Mouse (Mus musculus) CH12.LX (cell line): Measurements from ENCODE around the gene Arhgap21. TPM values are rescaled to one million over a fixed set of nuclear protein-coding genes. Genes with fewer than 3 reads are reported as not detected.

Experiments
- DNase-seq: peaks from one replicate; pipeline ENCODE4 v3.0.0-alpha.2; 2013; ENCODE audit errors: extremely low read depth
- H3K27ac ChIP-seq: 2 replicates; pipeline ENCODE4 v1.5.1; 2012; ENCODE audit warnings: low read depth, mild to moderate bottlenecking, control low read depth, moderate library complexity; ENCODE audit not compliant: insufficient read depth
- H3K27me3 ChIP-seq: replicated peaks from 2 replicates; pipeline ENCODE3; 2012; ENCODE audit warnings: inconsistent platforms
- H3K36me3 ChIP-seq, 2 experiments: replicated peaks in 1 of 2; 2 replicates each; pipeline versions ENCODE3 to v1.6.1; 2012; ENCODE audit warnings: inconsistent platforms in 1 of 2, low read length in 1 of 2, mild to moderate bottlenecking in 1 of 2, mixed read lengths in 1 of 2, moderate library complexity in 1 of 2; ENCODE audit not compliant: control insufficient read depth in 1 of 2, insufficient read depth in 1 of 2
- H3K4me1 ChIP-seq, 2 experiments: 2 replicates each; pipeline ENCODE4 v1.6.1; 2012; ENCODE audit warnings: inconsistent platforms in 1 of 2, moderate library complexity in 1 of 2; ENCODE audit not compliant: insufficient read depth in 2 of 2, control insufficient read depth in 1 of 2
- H3K4me2 ChIP-seq: 2 replicates; pipeline ENCODE4 v1.6.1; 2012; ENCODE audit warnings: low read depth, mild to moderate bottlenecking, control low read depth; ENCODE audit not compliant: poor library complexity, insufficient read depth, severe bottlenecking
- H3K4me3 ChIP-seq, 3 experiments: fragments of 150-350 bp in 1 of 3; sonication (generic) in 1 of 3; replicated peaks in 1 of 3; 2 replicates each; pipeline versions ENCODE3 to v1.5.1; 2011 to 2012; ENCODE audit warnings: low read depth in 2 of 3, low read length in 2 of 3, mild to moderate bottlenecking in 2 of 3, moderate library complexity in 2 of 3, control low read depth in 1 of 3, improper control_type of control experiment in 1 of 3, inconsistent platforms in 1 of 3, mixed read lengths in 1 of 3; ENCODE audit not compliant: poor library complexity in 1 of 3
- H3K79me2 ChIP-seq: replicated peaks from 2 replicates; pipeline ENCODE4 v1.6.1; 2012; ENCODE audit warnings: mild to moderate bottlenecking, moderate library complexity; ENCODE audit not compliant: control insufficient read depth, poor library complexity, insufficient read depth, severe bottlenecking; ENCODE audit errors: extremely low read depth
- H3K9ac ChIP-seq: 2 replicates; pipeline ENCODE4 v1.6.1; 2012; ENCODE audit warnings: low read depth, mild to moderate bottlenecking, control low read depth, moderate library complexity; ENCODE audit not compliant: insufficient read depth
- H3K9me3 ChIP-seq: replicated peaks from 2 replicates; pipeline ENCODE3; 2012; ENCODE audit warnings: low read length, inconsistent platforms, mixed read lengths
- BHLHE40 ChIP-seq: IDR thresholded peaks from 2 replicates; pipeline ENCODE4 v1.6.1; 2011; ENCODE audit warnings: mild to moderate bottlenecking, low read depth, low read length, improper control_type of control experiment
- CHD1 ChIP-seq: IDR thresholded peaks from 2 replicates; pipeline ENCODE4 v1.6.1; 2012; ENCODE audit warnings: low read depth, low read length, improper control_type of control experiment, inconsistent platforms
- E2F4 ChIP-seq: IDR thresholded peaks from 2 replicates; pipeline ENCODE4 v1.6.1; 2011; ENCODE audit warnings: low read depth, low read length, improper control_type of control experiment; ENCODE audit not compliant: insufficient replicate concordance
- ELF1 ChIP-seq: IDR thresholded peaks from 2 replicates; pipeline ENCODE4 v1.6.1; 2014; ENCODE audit warnings: low read depth, mild to moderate bottlenecking, inconsistent platforms, low read length, improper control_type of control experiment
- EP300 ChIP-seq: IDR thresholded peaks from 2 replicates; pipeline ENCODE4 v1.6.1; 2011; ENCODE audit warnings: low read length, improper control_type of control experiment
- IRF4 ChIP-seq: IDR thresholded peaks from 2 replicates; pipeline ENCODE4 v1.6.1; 2014; ENCODE audit warnings: low read depth, mild to moderate bottlenecking, inconsistent platforms, low read length, improper control_type of control experiment
- JUND ChIP-seq: conservative IDR thresholded peaks from 2 replicates; pipeline ENCODE4 v1.6.1; 2011; ENCODE audit warnings: low read depth, low read length, improper control_type of control experiment
- MAZ ChIP-seq: IDR thresholded peaks from 2 replicates; pipeline ENCODE4 v1.6.1; 2012; ENCODE audit warnings: low read depth, mild to moderate bottlenecking, inconsistent platforms, low read length, improper control_type of control experiment, moderate library complexity
- MEF2A ChIP-seq: IDR thresholded peaks from 2 replicates; pipeline ENCODE4 v1.6.1; 2014; ENCODE audit warnings: low read depth, mild to moderate bottlenecking, inconsistent platforms, low read length, improper control_type of control experiment, borderline replicate concordance
- MYC ChIP-seq: IDR thresholded peaks from 2 replicates; pipeline ENCODE4 v1.6.1; 2011; ENCODE audit warnings: low read depth, mild to moderate bottlenecking, improper control_type of control experiment, low read length
- NRF1 ChIP-seq: IDR thresholded peaks from 2 replicates; pipeline ENCODE4 v1.6.1; 2014; ENCODE audit warnings: low read depth, mild to moderate bottlenecking, inconsistent platforms, low read length, improper control_type of control experiment, moderate library complexity
- POLR2A ChIP-seq: IDR thresholded peaks from 2 replicates; pipeline ENCODE4 v1.6.1; 2011; ENCODE audit warnings: low read depth, mild to moderate bottlenecking, improper control_type of control experiment, low read length
- POLR2AphosphoS2 ChIP-seq: IDR thresholded peaks from 2 replicates; pipeline ENCODE4 v1.6.1; 2011; ENCODE audit warnings: low read depth, low read length, improper control_type of control experiment
- RAD21 ChIP-seq: IDR thresholded peaks from 2 replicates; pipeline ENCODE4 v1.6.1; 2011; ENCODE audit warnings: low read depth, mild to moderate bottlenecking, low read length, improper control_type of control experiment, moderate library complexity
- RCOR1 ChIP-seq: conservative IDR thresholded peaks from 2 replicates; pipeline ENCODE4 v1.6.1; 2012; ENCODE audit warnings: low read depth, mild to moderate bottlenecking, inconsistent platforms, low read length, improper control_type of control experiment
- SMC3 ChIP-seq: IDR thresholded peaks from 2 replicates; pipeline ENCODE4 v1.6.1; 2011; ENCODE audit warnings: low read depth, low read length, improper control_type of control experiment
- TBP ChIP-seq: conservative IDR thresholded peaks from 2 replicates; pipeline ENCODE4 v1.6.1; 2011; ENCODE audit warnings: low read depth, low read length, improper control_type of control experiment
- TCF12 ChIP-seq: IDR thresholded peaks from 2 replicates; pipeline ENCODE4 v1.6.1; 2014; ENCODE audit warnings: low read depth, mild to moderate bottlenecking, inconsistent platforms, low read length, improper control_type of control experiment
- UBTF ChIP-seq: IDR thresholded peaks from 2 replicates; pipeline ENCODE4 v1.6.1; 2012; ENCODE audit warnings: low read depth, mild to moderate bottlenecking, inconsistent platforms, low read length, improper control_type of control experiment, moderate library complexity
- USF2 ChIP-seq: conservative IDR thresholded peaks from 2 replicates; pipeline ENCODE4 v1.6.1; 2011; ENCODE audit warnings: low read depth, low read length, improper control_type of control experiment
- dilution Hi-C: fragments of 300-500 bp; cut with MboI; formaldehyde crosslinking; loops from 2 replicates; pipeline ENCODE4 v1.14.3; 2020; ENCODE audit warnings: low sequenced_read_pairs; ENCODE audit not compliant: extremely low pct_unique_long_range_greater_than_20kb, extremely low pct_ligation_motif_present
- in situ Hi-C: fragments of 300-500 bp; cut with MboI; formaldehyde crosslinking; loops from 3 replicates; pipeline ENCODE4 v1.14.3; 2019; ENCODE audit warnings: low sequenced_read_pairs, low pct_ligation_motif_present, low pct_unique_long_range_greater_than_20kb, mixed read lengths
- polyA plus RNA-seq: library from polyadenylated mRNA; unstranded; fragments of >175 nt; gene quantifications from 2 replicates; pipeline ENCODE4 v1.2.1, GENCODE M21; 2012; ENCODE audit warnings: low read depth; ENCODE audit not compliant: insufficient read length
- total RNA-seq, 2 experiments: library from RNA; depleted of rRNA; stranded (reverse); fragments of 300-350 nt in 1 of 2; fragments of >200 nt in 1 of 2; gene quantifications; 2 replicates each; pipeline ENCODE4 v1.2.3; 2012 to 2014

The Arhgap21 gene
- total and polyA plus RNA-seq, 3 experiments: 7.6 to 22.7 (median 10.8) TPM

GRCm38 (mm10) chr2:20801236-20801890, 167.3 kb downstream of the Arhgap21 start:
- H3K9me3 ChIP-seq: no peaks in the 10 kb centered on the region

More at GRCm38 (mm10) chr2:20801236-20801890, 167.3 kb downstream of the Arhgap21 start:
- Histone ChIP-seq H3K27ac (no peak overlapping the region), H3K27me3 (no peaks in the 10 kb centered on the region), H3K4me2 (no peak overlapping the region), H3K36me3 (peaks cover 35 to 68% of the 10 kb centered on the region in 2 experiments), H3K4me1 (no peaks in the 10 kb centered on the region), H3K4me3 (no peak overlapping the region), H3K79me2 (no peaks in the 10 kb centered on the region), H3K9ac (no peak overlapping the region)
- dilution Hi-C loops (no loop called here), in situ Hi-C loops (no loop called here)
- DNase-seq: no peak
- TF ChIP-seq EP300: no peak
- TF ChIP-seq E2F4: no peak
- TF ChIP-seq POLR2A: no peak
- no peak for TF ChIP-seq CHD1
- no peak for TF ChIP-seq UBTF
- TF ChIP-seq RAD21: no peak
- TF ChIP-seq BHLHE40: no peak
- no peak for TF ChIP-seq NRF1
- TF ChIP-seq JUND: no peak
- TF ChIP-seq MAZ: no peak
- TF ChIP-seq MEF2A: no peak
- no peak for TF ChIP-seq RCOR1
- TF ChIP-seq TBP: no peak
- no peak for TF ChIP-seq IRF4
- no peak for TF ChIP-seq ELF1
- TF ChIP-seq TCF12: no peak
- TF ChIP-seq MYC: no peak
- no peak for TF ChIP-seq POLR2AphosphoS2
- no peak for TF ChIP-seq USF2
- no peak for TF ChIP-seq SMC3

Other genes starting within 250 kb of the Arhgap21 start
- 0.13 and 0.21 TPM in 2 replicates for gene Enkur, start 236.5 kb upstream of the Arhgap21 start, total RNA-seq (2012; rRNA removed)
- gene Enkur, start 236.5 kb upstream of the Arhgap21 start, total RNA-seq (2014; rRNA removed): 0.20 and 0.64 TPM in 2 replicates
- 0.39 and 0.48 TPM in 2 replicates for gene Enkur, start 236.5 kb upstream of the Arhgap21 start, polyA plus RNA-seq
- gene Thnsl1, start 236.8 kb upstream of the Arhgap21 start, total RNA-seq (2012; rRNA removed): 3.7 and 5.0 TPM in 2 replicates
- gene Thnsl1, start 236.8 kb upstream of the Arhgap21 start, total RNA-seq (2014; rRNA removed): 5.3 and 6.1 TPM in 2 replicates
- 5.9 and 6.2 TPM in 2 replicates for gene Thnsl1, start 236.8 kb upstream of the Arhgap21 start, polyA plus RNA-seq